ENCODE assay signal across 24 mouse cellular contexts in the genomic region with DNA sequence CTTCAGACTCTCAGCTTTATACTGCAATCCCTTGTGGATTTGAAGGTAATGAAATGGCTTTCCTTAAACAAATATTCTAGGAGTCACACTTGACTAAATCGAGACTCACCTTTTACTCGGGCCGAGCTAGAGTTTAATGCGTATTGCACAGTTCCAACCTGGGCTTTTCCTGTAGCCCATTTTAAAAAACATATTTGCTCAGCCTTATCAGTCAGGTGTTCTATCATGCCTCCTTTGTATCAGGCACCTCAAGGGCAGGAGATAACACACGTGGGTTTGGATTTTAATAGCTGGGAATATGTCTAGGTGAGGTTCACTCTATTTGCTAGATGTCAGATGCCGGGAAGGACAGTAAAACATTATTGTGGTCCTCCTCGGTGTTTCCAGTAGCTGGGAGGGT.
DNase-seq lines count a peak whose midpoint lies in the region; ATAC-seq lines count a peak whose summit lies in the region.
"Had no signal": no experiment of that assay in that cellular context is flagged by ENCODE, and none has a peak within 500 bp of the region (broad histone marks: within the 10 kb centered on the region; RNA-seq: fewer than 3 reads in every experiment).

No protein-coding gene starts in this region.

- H3K4me1 ChIP-seq in heart, embryonic 10.5 days, result peaks cover 22% of the 10 kb centered on the region
- no peaks in the 10 kb centered on the region for H3K4me1 ChIP-seq in midbrain, embryonic 15.5 days
- peaks cover 12% of the 10 kb centered on the region for H3K4me1 ChIP-seq in midbrain, embryonic 13.5 days (replicated peaks)
- no peaks in the 10 kb centered on the region for H3K4me1 ChIP-seq in intestine, embryonic 15.5 days (replicated peaks)
- no peaks in the 10 kb centered on the region for H3K4me1 ChIP-seq in stomach, embryonic 16.5 days (ENCODE audit: control insufficient read depth, insufficient read depth, low read length)

- H3K4me2 ChIP-seq in midbrain, embryonic 15.5 days, result no peak overlapping the region
- no peak overlapping the region for H3K4me2 ChIP-seq in midbrain, embryonic 13.5 days (replicated peaks)
- H3K4me2 ChIP-seq in intestine, embryonic 15.5 days (replicated peaks), result no peak overlapping the region
- no peak overlapping the region for H3K4me2 ChIP-seq in stomach, embryonic 16.5 days (ENCODE audit: low read depth, low read length)
- H3K4me2 ChIP-seq: embryonic facial prominence, embryonic 12.5 days; forebrain, embryonic 13.5 days had no signal

- peak; percentile 10 for DNase-seq in heart, embryonic 10.5 days (ENCODE audit: low spot score)
- DNase-seq in heart, adult 9 months (ENCODE audit: low spot score in 2 of 2), result no peak
- DNase-seq in left cerebral cortex, postnatal 4 days, result no peak
- DNase-seq: adrenal gland, adult 8-10 months; adrenal gland, postnatal 14 days; adrenal gland, postnatal 36 days; B cell, adult 2 months; cerebellum, adult 11-12 months; cerebellum, adult 2 months; cerebellum, adult 9-10 months; cerebellum, postnatal 10 days; cerebellum, postnatal 25 days had no signal

- no peak for ATAC-seq in midbrain, embryonic 15.5 days (replicated peaks)
- ATAC-seq in midbrain, embryonic 13.5 days, result no peak
- peak; percentile 58; the same call in 1 of the 2 replicates for ATAC-seq in intestine, embryonic 15.5 days
- peak; percentile 57; the same call in 1 of the 2 replicates for ATAC-seq in stomach, embryonic 16.5 days (ENCODE audit: insufficient read depth, low FRiP score)
- ATAC-seq: activated CD4-positive, CD25-positive, alpha-beta regulatory T cell, adult 4 months; CD4-positive, CD25-positive, alpha-beta regulatory T cell, adult 4 months; forebrain, embryonic 13.5 days; Patski had no signal

- H3K9me3 ChIP-seq in heart, embryonic 10.5 days, result no peaks in the 10 kb centered on the region
- H3K9me3 ChIP-seq in midbrain, embryonic 15.5 days, result no peaks in the 10 kb centered on the region
- H3K9me3 ChIP-seq in midbrain, embryonic 13.5 days, result no peaks in the 10 kb centered on the region
- H3K9me3 ChIP-seq in intestine, embryonic 15.5 days, result no peaks in the 10 kb centered on the region
- H3K9me3 ChIP-seq in stomach, embryonic 16.5 days (replicated peaks; ENCODE audit: control insufficient read depth, low read length), result no peaks in the 10 kb centered on the region
- H3K9me3 ChIP-seq: embryonic facial prominence, embryonic 10.5 days; embryonic facial prominence, embryonic 12.5 days; forebrain, embryonic 13.5 days; G1E had no signal

- 75% methylated on average over 7 of the region's 7 CpGs for WGBS in heart, embryonic 10.5 days
- WGBS in midbrain, embryonic 15.5 days, result 78% methylated on average over 7 of the region's 7 CpGs
- 85% methylated on average over 7 of the region's 7 CpGs for WGBS in midbrain, embryonic 13.5 days
- WGBS in intestine, embryonic 15.5 days, result 46% methylated on average over 7 of the region's 7 CpGs
- 46% methylated on average over 7 of the region's 7 CpGs for WGBS in stomach, embryonic 16.5 days

- H3K27ac ChIP-seq in heart, embryonic 10.5 days, result no peak overlapping the region
- H3K27ac ChIP-seq in midbrain, embryonic 15.5 days, result peak overlapping the region; percentile 11; the same call in 1 of the 2 replicates
- no peak overlapping the region for H3K27ac ChIP-seq in midbrain, embryonic 13.5 days
- H3K27ac ChIP-seq in intestine, embryonic 15.5 days, result no peak overlapping the region
- no peak overlapping the region for H3K27ac ChIP-seq in stomach, embryonic 16.5 days (ENCODE audit: low read length)
- H3K27ac ChIP-seq: embryonic facial prominence, embryonic 10.5 days; embryonic facial prominence, embryonic 12.5 days; forebrain, embryonic 13.5 days had no signal

- no peak overlapping the region for H3K4me3 ChIP-seq in heart, embryonic 10.5 days
- H3K4me3 ChIP-seq in midbrain, embryonic 15.5 days, result no peak overlapping the region
- no peak overlapping the region for H3K4me3 ChIP-seq in midbrain, embryonic 13.5 days (replicated peaks)
- no peak overlapping the region for H3K4me3 ChIP-seq in intestine, embryonic 15.5 days (replicated peaks)
- H3K4me3 ChIP-seq in stomach, embryonic 16.5 days (replicated peaks; ENCODE audit: low read length), result no peak overlapping the region
- H3K4me3 ChIP-seq: embryonic facial prominence, embryonic 10.5 days; embryonic facial prominence, embryonic 12.5 days; forebrain, embryonic 13.5 days had no signal

- H3K27me3 ChIP-seq in heart, embryonic 10.5 days (ENCODE audit: insufficient read depth, poor library complexity, severe bottlenecking), result no peaks in the 10 kb centered on the region
- H3K27me3 ChIP-seq in midbrain, embryonic 15.5 days (replicated peaks), result no peaks in the 10 kb centered on the region
- H3K27me3 ChIP-seq in midbrain, embryonic 13.5 days, result no peaks in the 10 kb centered on the region
- no peaks in the 10 kb centered on the region for H3K27me3 ChIP-seq in intestine, embryonic 15.5 days (replicated peaks)
- H3K27me3 ChIP-seq in stomach, embryonic 16.5 days (ENCODE audit: control insufficient read depth, insufficient read depth, low read length), result no peaks in the 10 kb centered on the region
- H3K27me3 ChIP-seq: CH12.LX; embryonic facial prominence, embryonic 12.5 days; forebrain, embryonic 13.5 days; Patski had no signal

- intact Hi-C loops in left cerebral cortex, postnatal 4 days (cut with DNase I), result no loop called here

- H3K36me3 ChIP-seq in heart, embryonic 10.5 days, result no peaks in the 10 kb centered on the region
- no peaks in the 10 kb centered on the region for H3K36me3 ChIP-seq in midbrain, embryonic 15.5 days (replicated peaks)
- no peaks in the 10 kb centered on the region for H3K36me3 ChIP-seq in midbrain, embryonic 13.5 days
- no peaks in the 10 kb centered on the region for H3K36me3 ChIP-seq in intestine, embryonic 15.5 days
- H3K36me3 ChIP-seq in stomach, embryonic 16.5 days (ENCODE audit: control insufficient read depth, insufficient read depth, low read length), result no peaks in the 10 kb centered on the region
- H3K36me3 ChIP-seq: embryonic facial prominence, embryonic 10.5 days; embryonic facial prominence, embryonic 12.5 days; G1E had no signal

- no peak overlapping the region for H3K9ac ChIP-seq in midbrain, embryonic 15.5 days
- H3K9ac ChIP-seq in midbrain, embryonic 13.5 days (replicated peaks), result no peak overlapping the region
- H3K9ac ChIP-seq in intestine, embryonic 15.5 days, result no peak overlapping the region
- no peak overlapping the region for H3K9ac ChIP-seq in stomach, embryonic 16.5 days (ENCODE audit: low read length)
- H3K9ac ChIP-seq: embryonic facial prominence, embryonic 12.5 days; forebrain, embryonic 13.5 days had no signal

Comparison
In these comparisons a context has a peak if more than half of its experiments do, and no peak if none do; other contexts are left out.
1. ATAC-seq: peak in intestine, embryonic 15.5 days (single experiment) and stomach, embryonic 16.5 days (single experiment); none in midbrain, embryonic 15.5 days (single experiment) and midbrain, embryonic 13.5 days (single experiment).